Mouse (Mus musculus): ENCODE data around the gene Lrit2. TPM values are rescaled to one million over a fixed set of nuclear protein-coding genes. Genes with fewer than 3 reads are reported as not detected.

Gene Lrit2
- polyA plus RNA-seq, 1 experiment from 2014 or later = not detected

GRCm38 (mm10) chr14:37110456-37110855 lies 42.7 kb downstream of the Lrit2 start:
- DNase-seq (ENCODE audit: low spot score) = no peak

- DNase-seq (ENCODE audit: low spot score) = no peak
These were observed 43.6 kb downstream of the Lrit2 start for GRCm38 (mm10) chr14:37111371-37111770.

GRCm38 (mm10) chr14:37112931-37113330 lies 45.2 kb downstream of the Lrit2 start:
- no peak for DNase-seq (ENCODE audit: low spot score)

- no peak for DNase-seq (ENCODE audit: low spot score)
These were observed 46.2 kb downstream of the Lrit2 start, which contains the start of gene 2610528A11Rik for GRCm38 (mm10) chr14:37113922-37114321. Gene 2610528A11Rik, minus strand, starts transcription at chr14:37114022.

- DNase-seq (ENCODE audit: low spot score) = no peak
These were observed 51.5 kb downstream of the Lrit2 start for GRCm38 (mm10) chr14:37119233-37119632.

Other genes with a start within 250 kb of the Lrit2 start
- 29.1 and 31.0 TPM in 2 replicates for gene Ccser2, start 99.2 kb upstream of the Lrit2 start, polyA plus RNA-seq (2015; fragmentation: Nextera tagmentation; extraction: Ambion mirVana)
- not detected in 2 replicates for gene Rgr, start 19.0 kb upstream of the Lrit2 start, polyA plus RNA-seq (2015; fragmentation: Nextera tagmentation; extraction: Ambion mirVana)
- 0.04 TPM in 1 of 2 replicates, not detected in the other for gene Lrit1, start 13.1 kb upstream of the Lrit2 start, polyA plus RNA-seq (2015; fragmentation: Nextera tagmentation; extraction: Ambion mirVana)
- 0.81 and 1.2 TPM in 2 replicates for gene Cdhr1, start 30.4 kb downstream of the Lrit2 start, polyA plus RNA-seq (2015; fragmentation: Nextera tagmentation; extraction: Ambion mirVana)
- 4.7 and 5.6 TPM in 2 replicates for gene 2610528A11Rik, start 46.1 kb downstream of the Lrit2 start, polyA plus RNA-seq (2015; fragmentation: Nextera tagmentation; extraction: Ambion mirVana)
- 217 and 219 TPM in 2 replicates for gene Ghitm, start 67.3 kb downstream of the Lrit2 start, polyA plus RNA-seq (2015; fragmentation: Nextera tagmentation; extraction: Ambion mirVana)

All from thymus, postnatal 0 days (tissue).